Mouse (Mus musculus): Measurements from ENCODE around the gene Zbtb16. TPM values are rescaled to one million over a fixed set of nuclear protein-coding genes. Genes with fewer than 3 reads are reported as not detected.

The Zbtb16 gene
- total RNA-seq (2023): 0.22 TPM in 1 of 4 replicates, not detected in the others

GRCm38 (mm10) chr9:48835631-48836565, at the start of gene Zbtb16:
TSS of gene Zbtb16 (minus strand) at chr9:48836222.

DNA sequence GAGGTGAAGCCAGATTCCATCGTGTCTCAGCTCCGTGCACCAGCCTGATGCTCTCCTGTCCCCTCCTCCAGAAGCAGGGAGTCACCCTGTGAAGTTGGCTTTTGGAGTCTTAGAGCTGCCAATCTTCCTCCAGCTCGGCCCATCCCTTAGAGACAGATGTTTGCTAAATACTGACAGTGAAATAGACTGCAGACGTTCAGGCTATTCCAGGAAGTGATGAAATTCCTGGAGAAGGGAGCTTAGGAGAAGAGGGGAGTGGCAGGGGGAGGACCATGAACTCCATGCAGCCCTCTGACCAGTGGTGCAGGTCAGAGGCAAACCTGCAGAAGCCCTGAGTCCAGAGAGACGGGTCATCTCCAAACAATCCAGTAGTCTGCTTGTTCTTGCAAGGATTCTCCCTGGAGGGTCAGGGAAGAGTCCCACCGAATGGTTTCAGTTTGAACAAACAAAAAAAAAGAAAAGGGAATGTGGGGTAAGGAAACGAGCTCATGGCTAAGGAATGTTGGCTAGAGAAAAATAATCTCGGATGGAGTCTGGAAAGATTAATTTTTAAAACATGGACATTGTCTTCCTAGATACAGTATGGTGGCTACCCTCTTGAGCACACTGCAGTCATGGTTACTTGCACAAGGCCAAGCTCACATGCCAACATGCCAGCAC, 231.0 kb downstream of the Zbtb16 start, which contains the start of gene Nnmt:
Gene Nnmt (minus strand): TSS at position 215 of the 660 bp plus-strand sequence.

Other genes starting within 250 kb of the Zbtb16 start
- gene Nnmt, start 231.1 kb downstream of the Zbtb16 start, total RNA-seq (2023): not detected in 4 replicates
- not detected in 4 replicates for gene Htr3a, start 74.9 kb upstream of the Zbtb16 start, total RNA-seq (2023)
- gene Htr3b, start 128.8 kb upstream of the Zbtb16 start, total RNA-seq (2023): not detected in 4 replicates
- gene Usp28, start 149.2 kb upstream of the Zbtb16 start, total RNA-seq (2023): 40.3 to 56.2 TPM (median 44.4 TPM) in 4 replicates
- gene Zw10, start 219.4 kb upstream of the Zbtb16 start, total RNA-seq (2023): 41.8 to 47.2 TPM (median 45.3 TPM) in 4 replicates
- gene Tmprss5, start 245.0 kb upstream of the Zbtb16 start, total RNA-seq (2023): not detected in 4 replicates

Data from B cell, adult 62 days (primary cell).